Mouse (Mus musculus) bone marrow, adult 2 months (tissue): ENCODE results near the gene Cyp2b9. TPM values are rescaled to one million over a fixed set of nuclear protein-coding genes. Genes with fewer than 3 reads are reported as not detected.
"Not testable (repeated sequence)": the region's sequence is repeated elsewhere in the genome, so short reads cannot be mapped to it uniquely, and the experiment has no call there.

Experiments
- H3K27ac ChIP-seq: fragments of 200-500 bp; 2 replicates; pipeline ENCODE4 v1.5.1; 2012; ENCODE audit warnings: low read depth, mild to moderate bottlenecking, control low read depth, inconsistent platforms, low read length; ENCODE audit not compliant: control insufficient read depth, poor library complexity, insufficient read depth
- H3K4me1 ChIP-seq: fragments of 200-500 bp; 2 replicates; pipeline ENCODE4 v1.6.1; 2011; ENCODE audit warnings: low read length; ENCODE audit not compliant: control insufficient read depth, insufficient read depth
- H3K4me3 ChIP-seq: fragments of 200-500 bp; replicated peaks from 2 replicates; pipeline ENCODE3; 2011; ENCODE audit warnings: mild to moderate bottlenecking, low read depth, low read length, control low read depth; ENCODE audit not compliant: control insufficient read depth
- CTCF ChIP-seq: fragments of 200-500 bp; IDR thresholded peaks from 2 replicates; pipeline ENCODE4 v1.5.1; 2011; ENCODE audit warnings: low read length, control low read depth; ENCODE audit not compliant: control insufficient read depth, insufficient read depth
- POLR2A ChIP-seq: fragments of 200-500 bp; IDR thresholded peaks from 2 replicates; pipeline ENCODE4 v1.6.1; 2011; ENCODE audit warnings: low read depth, mild to moderate bottlenecking, control low read depth, low read length, borderline replicate concordance; ENCODE audit not compliant: control insufficient read depth
- WGBS: fragments of 180-500 bp; shearing (Covaris S2); methylation state at CpG from one replicate; pipeline ENCODE4 v1.1.7; 2018; 5-methylcytosine and 5-hydroxymethylcytosine counted together
- polyA plus RNA-seq: library from polyadenylated mRNA; stranded (reverse); fragments of >200 nt; gene quantifications from 2 replicates; pipeline ENCODE4 v1.2.4, GENCODE M21; 2011; ENCODE audit warnings: low replicate concordance; ENCODE audit not compliant: missing spikeins, insufficient read depth, insufficient read length

Cyp2b9 gene
- polyA plus RNA-seq: not detected in 2 replicates

DNA sequence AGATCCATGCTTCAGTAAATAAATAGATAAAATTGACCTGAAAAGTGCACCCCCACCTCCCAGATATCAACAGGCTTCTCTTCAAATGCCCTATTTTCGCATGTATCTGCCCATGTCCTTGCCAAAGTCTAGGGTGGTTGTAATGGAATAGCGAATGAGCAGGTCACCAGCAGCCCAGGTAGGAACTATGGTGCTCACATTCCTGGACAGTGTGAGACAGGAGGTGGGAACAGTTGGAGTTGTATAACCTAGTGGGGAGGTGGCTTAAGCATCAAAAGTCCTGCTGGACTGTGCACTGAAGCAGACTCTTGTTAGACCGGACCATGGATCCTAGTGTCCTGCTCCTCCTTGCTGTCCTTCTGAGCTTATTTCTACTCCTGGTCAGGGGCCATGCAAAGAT is at the start of gene Cyp2b9:
TSS of gene Cyp2b9 (plus strand) at position 301 of the 400 bp plus-strand sequence.
- 65% methylated on average over 2 of the region's 3 CpGs for WGBS
- H3K27ac ChIP-seq, H3K4me3 ChIP-seq, H3K4me1 ChIP-seq: not testable (repeated sequence)

DNA sequence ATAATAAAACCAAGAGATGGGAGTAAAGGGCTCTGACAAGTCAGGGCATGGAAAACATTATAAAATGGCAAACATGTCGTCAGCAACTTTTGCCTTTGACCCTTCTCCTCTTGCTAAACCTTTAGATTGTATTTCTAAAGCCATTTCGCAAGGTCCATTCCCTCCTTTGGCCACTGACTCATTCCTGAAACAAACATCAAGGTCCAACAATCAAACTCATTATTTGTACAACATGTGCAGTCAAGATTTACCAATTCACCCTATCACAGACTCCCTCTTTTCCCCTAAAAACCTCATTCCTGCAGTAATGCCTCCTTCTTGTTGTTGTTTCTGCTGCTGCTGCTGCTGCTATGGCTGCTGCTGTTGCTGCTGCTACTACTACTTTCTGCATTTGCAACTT is 33.6 kb upstream of the Cyp2b9 start:
- not testable (repeated sequence) for H3K4me1 ChIP-seq, H3K4me3 ChIP-seq, H3K27ac ChIP-seq
- no CpG with 5 or more reads among the region's 2 CpGs for WGBS

DNA sequence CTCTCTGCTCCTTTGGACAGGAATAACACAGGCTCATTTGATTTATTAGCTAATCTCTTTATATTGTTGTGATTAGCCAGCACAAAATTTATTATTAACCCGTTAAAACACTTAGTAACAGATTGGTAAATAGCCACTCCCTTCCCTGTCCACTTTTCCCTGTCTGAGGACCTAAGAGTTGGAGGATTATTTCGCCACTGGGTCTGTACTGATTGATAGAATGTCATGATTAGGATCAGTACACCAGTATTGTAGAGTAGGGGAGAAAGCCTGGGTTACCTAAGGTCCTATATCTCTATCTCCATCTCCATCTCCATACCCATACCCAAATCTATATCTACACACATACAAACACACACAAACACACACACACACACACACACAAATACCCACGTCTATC is 29.6 kb upstream of the Cyp2b9 start:
- not testable (repeated sequence) for H3K27ac ChIP-seq, H3K4me1 ChIP-seq, H3K4me3 ChIP-seq
- 80% methylated on average over 1 of the region's 3 CpGs for WGBS

DNA sequence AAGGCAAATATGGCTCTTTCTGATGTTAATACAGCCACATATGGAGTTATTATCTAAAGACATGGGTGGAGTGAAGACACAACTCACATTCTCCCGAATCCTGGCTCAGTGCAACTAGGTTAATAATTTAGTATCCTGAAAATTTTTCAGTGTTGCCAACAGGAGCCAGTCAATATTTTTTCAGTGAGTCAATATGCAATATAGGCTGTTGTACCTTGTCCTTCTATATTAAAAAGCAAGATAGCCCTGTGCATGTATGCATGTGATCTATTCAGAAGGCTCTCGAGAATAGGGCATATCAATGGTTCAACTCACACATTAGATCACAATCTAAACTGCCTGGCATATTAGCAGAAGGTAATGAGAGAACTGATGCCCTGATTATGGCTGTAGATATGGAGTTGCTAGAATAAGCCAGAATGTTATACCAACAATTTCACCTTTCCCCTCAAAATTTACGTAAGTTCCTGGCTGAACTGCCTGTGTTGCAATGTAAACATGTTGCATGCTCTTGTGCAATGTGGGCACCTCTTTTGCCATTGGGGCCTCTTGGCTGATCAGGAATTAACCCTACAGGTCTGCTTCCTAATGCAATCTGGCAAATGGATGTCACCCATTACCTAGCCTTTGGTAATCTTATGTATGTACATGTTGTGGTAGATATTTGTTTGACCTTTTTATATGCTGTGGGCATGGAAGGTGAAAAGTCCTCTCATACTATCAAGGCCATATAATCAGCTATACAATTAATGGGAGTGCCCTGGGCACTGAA is 4.3 kb upstream of the Cyp2b9 start:
- not testable (repeated sequence) for H3K27ac ChIP-seq, H3K4me1 ChIP-seq, H3K4me3 ChIP-seq
- WGBS: 59% methylated on average over 3 of the region's 3 CpGs

DNA sequence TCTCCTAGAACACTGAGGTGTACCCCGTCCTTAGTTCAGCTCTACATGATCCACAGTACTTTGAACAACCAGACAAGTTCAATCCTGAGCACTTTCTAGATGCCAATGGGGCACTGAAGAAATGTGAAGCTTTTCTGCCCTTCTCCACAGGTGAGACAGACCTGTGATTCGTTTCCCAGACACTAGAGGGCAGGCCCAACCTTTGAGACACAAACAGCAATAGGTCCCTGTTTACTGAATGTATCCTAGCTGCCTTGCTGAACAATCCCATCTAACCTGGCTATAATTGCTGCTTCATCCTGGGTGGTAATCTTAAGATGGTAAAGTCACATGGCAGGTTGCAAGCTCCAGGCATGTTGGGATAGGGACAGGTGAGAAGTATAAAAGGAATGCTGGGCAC is 27.9 kb downstream of the Cyp2b9 start:
- H3K27ac ChIP-seq: no peak overlapping the region
- WGBS: 20% methylated on average over 2 of the region's 2 CpGs
- H3K4me1 ChIP-seq: no peaks in the 10 kb centered on the region
- H3K4me3 ChIP-seq: no peak overlapping the region
- TF ChIP-seq CTCF (no peak), POLR2A (no peak)

DNA sequence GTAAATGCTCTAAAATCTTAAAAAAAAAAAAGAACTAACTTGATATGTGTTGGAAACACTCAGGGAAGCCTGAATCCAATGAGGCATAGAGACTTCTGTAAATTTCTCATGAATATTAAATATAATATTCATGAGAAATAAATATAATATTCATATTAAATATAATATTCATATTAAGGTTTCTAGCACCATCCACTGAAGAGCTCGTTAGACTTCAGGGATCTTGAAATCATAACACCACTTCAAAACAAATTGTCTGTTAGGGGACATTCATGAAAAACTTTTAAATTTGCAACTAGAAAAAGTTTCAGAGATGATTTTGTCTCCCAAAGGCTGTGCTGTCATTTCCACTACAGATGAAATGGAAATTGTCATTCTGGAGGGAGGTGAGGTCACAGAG is 86.8 kb downstream of the Cyp2b9 start, which contains the start of gene Vmn1r184:
TSS of gene Vmn1r184 (plus strand) at position 301 of the 400 bp plus-strand sequence.
- H3K4me1 ChIP-seq, H3K27ac ChIP-seq, H3K4me3 ChIP-seq: not testable (repeated sequence)
- WGBS: 67% methylated on average over 1 of the region's 1 CpGs

Other genes starting within 250 kb of the Cyp2b9 start
- gene Cyp2b13, start 111.9 kb upstream of the Cyp2b9 start, polyA plus RNA-seq: not detected in 2 replicates
- gene Vmn1r184, start 86.9 kb downstream of the Cyp2b9 start, polyA plus RNA-seq: 0.42 TPM in 1 of 2 replicates, not detected in the other
- gene Cyp2a4, start 133.8 kb downstream of the Cyp2b9 start, polyA plus RNA-seq: 2.2 TPM in 1 of 2 replicates, not detected in the other
- not detected in 2 replicates for gene Nlrp9c, start 230.3 kb downstream of the Cyp2b9 start, polyA plus RNA-seq